Mouse (Mus musculus) brain, embryonic 18.5 days (tissue): Measurements from ENCODE around the gene Atf7.

Source experiments
- DNase-seq: peaks from one replicate; pipeline ENCODE4 v3.0.0-alpha.2; 2012; ENCODE audit warnings: low read depth, low spot score

Gene Atf7

DNA sequence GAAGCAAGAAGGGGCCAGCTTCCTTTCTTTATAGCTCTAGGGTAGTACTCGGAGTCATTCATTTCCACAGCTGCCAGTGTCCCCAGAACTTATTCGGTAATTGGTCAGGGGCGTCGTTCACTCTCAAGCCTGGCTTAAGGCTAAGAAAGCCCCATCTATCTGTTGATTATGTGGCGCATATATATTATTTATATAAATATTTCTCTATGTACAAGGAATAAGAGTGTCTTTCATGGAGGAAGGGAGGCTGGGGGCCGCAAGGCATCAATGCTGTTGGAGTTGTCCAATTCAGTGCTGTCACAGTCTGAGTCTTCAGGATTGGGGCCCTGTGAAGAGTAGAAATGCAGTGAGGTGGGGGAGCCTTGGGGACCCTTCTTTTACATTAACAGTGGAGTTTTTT lies 125.4 kb downstream of the Atf7 start:
- DNase-seq = no peak

DNA sequence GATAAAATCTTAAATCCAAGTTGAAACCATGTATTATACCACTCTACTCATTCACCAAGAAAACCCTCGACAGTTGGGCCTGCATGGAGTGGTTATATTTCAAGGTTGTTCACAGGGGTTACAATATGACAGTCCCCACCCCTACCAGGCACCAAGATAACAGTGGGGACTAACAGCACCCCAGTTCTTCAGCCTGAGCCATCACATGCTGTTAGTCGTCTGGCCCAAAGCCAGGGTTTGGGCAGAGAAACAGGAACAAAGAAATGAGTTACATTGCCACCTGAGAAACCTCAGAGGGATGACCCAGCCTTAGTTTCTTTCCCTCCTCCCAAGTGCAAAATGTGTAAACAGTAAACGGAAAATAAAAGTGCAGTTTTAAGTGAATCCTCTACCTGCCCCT lies 125.9 kb downstream of the Atf7 start:
- no peak for DNase-seq

DNA sequence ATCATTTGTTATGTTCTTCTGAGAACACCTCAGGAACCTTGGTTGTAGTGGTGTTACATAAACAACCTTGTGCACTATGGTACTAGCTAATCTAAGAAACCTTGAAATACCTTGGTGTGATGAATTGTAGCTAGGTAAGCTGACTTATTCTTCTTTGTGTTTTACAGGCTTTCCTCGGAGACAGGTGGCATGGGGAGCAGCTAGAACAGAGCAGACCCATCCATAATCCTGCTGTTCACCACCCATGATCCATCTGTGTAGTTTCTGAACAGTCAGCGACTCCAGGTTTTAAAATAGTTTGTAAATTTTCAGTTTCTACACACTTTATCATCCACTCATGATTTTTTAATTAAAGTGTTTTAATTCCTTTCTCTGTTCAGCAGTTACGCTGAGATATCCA lies 126.9 kb downstream of the Atf7 start:
- DNase-seq = no peak

DNA sequence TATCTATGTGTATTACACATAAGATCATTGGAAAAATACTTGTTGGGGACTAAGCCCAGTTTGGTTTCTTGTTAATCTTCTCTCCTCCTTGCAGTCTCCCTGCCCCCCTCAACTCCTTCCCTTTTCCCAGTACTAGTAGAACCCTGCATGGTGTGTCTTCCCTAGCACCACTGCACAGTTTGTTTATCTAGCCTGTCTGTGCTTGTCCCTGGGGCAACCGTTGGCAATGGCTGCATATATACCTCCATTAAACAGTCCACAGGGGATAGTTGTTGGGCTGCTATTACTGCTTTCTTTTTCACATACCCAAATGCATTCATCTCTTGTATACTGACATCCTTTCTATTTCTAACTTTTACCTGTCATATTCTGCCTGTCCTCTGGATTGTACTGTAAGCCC lies 137.6 kb downstream of the Atf7 start:
- DNase-seq = no peak

DNA sequence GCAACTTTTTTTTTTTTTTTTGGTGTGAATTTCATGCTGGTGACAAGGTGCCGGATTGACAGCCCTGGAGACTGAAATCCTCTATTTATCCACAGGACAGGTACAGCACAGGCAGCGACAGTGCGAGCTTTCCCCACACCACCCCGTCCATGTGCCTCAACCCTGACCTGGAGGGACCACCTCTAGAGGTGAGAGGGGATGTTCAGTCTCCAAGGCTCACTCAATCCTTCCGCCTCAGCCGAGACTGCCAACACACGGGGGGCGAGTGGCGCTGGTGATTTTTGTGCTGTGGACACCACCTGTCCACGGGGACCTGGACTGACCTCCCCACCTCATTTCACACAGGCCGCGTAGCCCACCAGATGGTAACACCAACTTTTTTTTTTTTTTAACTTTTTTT lies 139.4 kb downstream of the Atf7 start:
- no peak for DNase-seq

DNA sequence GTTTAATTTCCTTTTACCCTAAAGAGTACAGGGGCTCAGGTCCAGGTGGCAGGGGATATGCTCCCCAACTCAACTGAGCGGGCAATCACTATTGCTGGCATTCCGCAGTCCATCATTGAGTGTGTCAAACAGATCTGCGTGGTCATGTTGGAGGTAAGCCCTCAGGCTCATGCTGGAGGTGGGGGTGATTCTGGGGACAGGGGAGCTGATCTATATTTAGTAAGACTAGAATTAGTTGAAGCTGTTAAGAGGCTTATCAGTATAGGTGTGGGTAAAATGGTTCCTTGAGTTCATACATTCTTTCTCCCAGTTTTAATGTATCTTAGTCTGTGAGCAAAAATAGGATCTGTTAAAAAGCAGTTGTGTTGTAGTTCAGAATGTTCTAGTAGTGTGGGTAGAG lies 142.1 kb downstream of the Atf7 start:
- DNase-seq = no peak
